Mouse (Mus musculus): ENCODE data around the gene Phf2.

GRCm38 (mm10) chr13:48778138-48778537 is 92.8 kb downstream of the Phf2 start:
- TF ChIP-seq CTCF (IDR thresholded peaks at IDR 0.05) = no peak
- TF ChIP-seq POLR2A (IDR thresholded peaks at IDR 0.05; ENCODE audit: insufficient read depth, low read depth, low read length) = no peak
- no peak for TF ChIP-seq EP300 (IDR thresholded peaks at IDR 0.05; ENCODE audit: insufficient read depth, low read depth, low read length)
